Mouse (Mus musculus): ENCODE measurements at regions not wholly inside any gene's neighbourhood (a gene's known extent, or its start where the extent isn't known, plus 50 kb on each side); places are given as distances from the start of the nearest gene placed in this dataset.

DNA sequence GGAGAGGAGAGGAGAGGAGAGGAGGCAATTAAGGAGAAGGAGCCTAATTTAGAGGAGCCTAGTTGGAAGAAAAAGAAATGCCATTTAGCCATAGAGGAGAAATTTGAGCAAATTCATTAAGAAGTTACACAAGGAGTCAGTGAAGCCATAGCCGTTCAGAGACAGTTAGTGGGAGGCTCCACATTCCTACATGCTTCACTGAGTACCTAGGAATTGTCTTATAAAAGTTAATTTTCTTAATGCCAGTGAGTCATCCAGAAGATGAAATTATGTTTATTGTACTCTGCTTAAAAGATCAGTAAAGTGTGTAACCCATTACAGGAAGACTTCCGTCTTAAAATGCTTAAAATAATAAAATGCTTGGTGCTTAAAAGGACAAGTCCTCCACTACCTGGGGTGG is 1453.5 kb upstream of the Lrrc6 start:
- no peak for ATAC-seq (ENCODE audit: low FRiP score)

DNA sequence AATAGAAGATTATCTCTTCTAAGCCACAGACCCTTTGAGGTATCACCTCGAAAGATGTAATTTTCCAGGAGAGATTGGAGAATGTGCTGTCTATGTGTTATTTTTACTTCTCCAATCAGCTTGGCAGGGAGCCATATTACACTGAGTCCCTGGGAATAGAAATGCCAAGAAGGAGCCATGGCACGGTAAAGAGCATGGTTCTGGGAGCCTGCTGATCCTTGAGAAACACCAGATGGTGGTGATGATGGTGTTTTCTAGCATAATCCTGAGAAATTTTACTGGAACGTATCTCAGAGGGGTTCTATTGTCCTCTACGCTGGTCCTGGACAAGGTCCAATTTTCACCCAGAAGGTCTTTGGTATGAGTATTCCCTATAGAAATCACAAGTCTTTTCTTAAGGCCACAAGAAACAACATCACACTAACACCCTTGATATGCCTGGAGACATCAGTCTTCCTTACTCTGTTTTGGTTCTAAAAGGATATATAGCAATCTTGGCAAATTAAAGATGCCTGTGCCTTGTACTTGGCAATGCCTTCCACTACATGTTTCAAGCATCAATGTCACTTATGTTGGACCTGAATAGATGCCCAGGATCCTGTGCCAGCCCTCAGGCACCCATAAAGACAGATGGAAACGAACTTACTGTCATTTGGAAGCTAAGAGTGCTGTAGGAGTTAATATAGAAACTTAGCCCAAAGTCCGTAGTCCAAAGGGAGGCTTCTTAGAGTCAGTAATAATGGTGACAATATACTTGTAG is 1449.8 kb upstream of the Lrrc6 start:
- Histone ChIP-seq H3K9me3 (no peaks in the 10 kb centered on the region), H3K4me3 (no peak overlapping the region), H3K4me2 (no peak overlapping the region), H3K36me3 (no peaks in the 10 kb centered on the region), H3K27ac (no peak overlapping the region), H3K9ac (no peak overlapping the region), H3K4me1 (replicated peaks) (no peaks in the 10 kb centered on the region), H3K27me3 (no peaks in the 10 kb centered on the region)
- no peak for ATAC-seq (ENCODE audit: low FRiP score)
- 73% methylated on average over 6 of the region's 6 CpGs for WGBS

More for the DNA sequence above, 1453.5 kb upstream of the Lrrc6 start:
- no peak overlapping the region for H3K4me2 ChIP-seq
- 75% methylated on average over 2 of the region's 2 CpGs for WGBS
- no peaks in the 10 kb centered on the region for H3K4me1 ChIP-seq (replicated peaks)
- H3K27me3 ChIP-seq: no peaks in the 10 kb centered on the region
- no peak overlapping the region for H3K27ac ChIP-seq
- H3K36me3 ChIP-seq: no peaks in the 10 kb centered on the region
- no peak overlapping the region for H3K4me3 ChIP-seq
- H3K9ac ChIP-seq: no peak overlapping the region
- no peaks in the 10 kb centered on the region for H3K9me3 ChIP-seq

DNA sequence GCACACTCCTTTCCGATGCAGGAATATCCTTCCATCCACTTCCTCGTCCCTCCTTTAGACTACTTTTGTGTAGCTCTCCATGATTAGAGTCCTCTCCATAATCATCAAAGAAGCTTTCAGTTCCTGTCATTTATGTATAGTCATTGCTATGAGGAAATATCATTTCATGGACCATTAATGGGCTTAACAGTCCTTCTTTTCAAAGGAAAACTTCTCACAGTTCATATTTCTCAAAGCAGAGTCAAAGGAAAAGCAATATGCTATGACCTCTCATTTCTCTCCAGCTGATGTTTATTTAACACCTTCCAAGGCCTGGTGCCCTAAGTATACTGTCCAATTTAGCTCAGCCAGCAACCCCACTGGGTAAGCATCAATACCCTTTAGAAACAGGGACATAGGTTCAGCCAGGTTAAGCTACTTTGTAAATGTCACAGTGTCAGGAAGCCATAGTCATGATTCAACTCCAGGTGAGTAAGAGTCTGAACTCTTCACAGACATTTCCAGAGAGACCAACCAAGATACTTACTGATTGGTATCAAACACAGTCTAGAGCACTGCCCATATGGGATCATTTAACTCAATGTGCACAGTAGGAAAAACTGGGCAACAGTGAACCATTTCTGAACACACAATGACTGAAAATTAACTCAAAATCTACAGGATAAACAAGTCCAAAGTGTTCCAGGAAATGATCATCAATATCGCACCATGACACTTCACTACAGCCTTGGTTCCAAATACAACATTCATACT is 1443.8 kb upstream of the Lrrc6 start:
- Histone ChIP-seq H3K4me2 (no peak overlapping the region), H3K9ac (no peak overlapping the region), H3K9me3 (no peaks in the 10 kb centered on the region), H3K27ac (no peak overlapping the region), H3K27me3 (no peaks in the 10 kb centered on the region), H3K4me1 (replicated peaks) (no peaks in the 10 kb centered on the region), H3K36me3 (no peaks in the 10 kb centered on the region), H3K4me3 (no peak overlapping the region)
- ATAC-seq (ENCODE audit: low FRiP score): no peak
- WGBS: 93% methylated on average over 3 of the region's 3 CpGs

DNA sequence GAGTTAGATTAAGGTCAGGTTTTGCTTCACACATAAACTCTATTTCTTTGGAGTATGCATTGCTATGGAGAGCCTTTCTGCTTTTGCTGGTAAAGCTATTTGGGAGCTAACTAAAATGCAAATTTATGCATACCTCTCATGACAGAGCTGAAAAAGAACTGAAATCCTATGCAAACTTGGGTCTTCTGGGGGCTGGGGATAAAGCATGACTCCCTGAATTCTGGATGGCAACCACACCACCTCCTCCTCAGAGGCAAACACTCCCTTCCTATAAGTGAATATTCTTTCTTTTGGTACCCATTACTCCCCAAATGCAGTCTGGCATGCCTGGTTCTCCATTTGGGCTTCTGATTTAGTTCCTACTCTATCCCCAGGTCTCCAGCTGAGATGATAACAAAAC is 1442.3 kb upstream of the Lrrc6 start:
- Histone ChIP-seq H3K9me3 (no peaks in the 10 kb centered on the region), H3K27ac (no peak overlapping the region), H3K4me2 (no peak overlapping the region), H3K4me1 (replicated peaks) (no peaks in the 10 kb centered on the region), H3K27me3 (no peaks in the 10 kb centered on the region), H3K36me3 (no peaks in the 10 kb centered on the region), H3K4me3 (no peak overlapping the region), H3K9ac (no peak overlapping the region)
- no peak for ATAC-seq (ENCODE audit: low FRiP score)

DNA sequence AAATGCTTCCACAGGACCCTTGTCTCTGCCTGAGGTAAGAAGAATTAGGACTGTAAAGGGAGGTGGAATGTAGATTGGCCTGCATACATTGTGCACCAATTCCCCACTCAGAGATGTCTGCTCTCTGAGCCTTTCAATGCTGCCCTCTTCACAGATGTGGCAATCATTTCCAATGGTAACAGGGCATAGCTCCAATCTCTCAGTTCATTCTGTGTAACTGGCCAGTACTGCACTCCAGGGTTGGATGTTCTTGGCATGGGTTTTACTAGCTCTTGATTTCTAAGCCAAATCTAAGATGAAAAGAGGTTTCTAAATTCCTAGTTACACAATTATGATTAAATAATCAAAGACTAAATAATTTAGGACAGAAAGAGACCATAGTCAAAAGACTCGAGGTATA is 1439.8 kb upstream of the Lrrc6 start:
- Histone ChIP-seq H3K27ac (no peak overlapping the region), H3K36me3 (no peaks in the 10 kb centered on the region), H3K9me3 (no peaks in the 10 kb centered on the region), H3K9ac (no peak overlapping the region), H3K4me1 (replicated peaks) (no peaks in the 10 kb centered on the region), H3K27me3 (no peaks in the 10 kb centered on the region), H3K4me2 (no peak overlapping the region), H3K4me3 (no peak overlapping the region)
- no peak for ATAC-seq (ENCODE audit: low FRiP score)
- WGBS: 90% methylated on average over 1 of the region's 1 CpGs

DNA sequence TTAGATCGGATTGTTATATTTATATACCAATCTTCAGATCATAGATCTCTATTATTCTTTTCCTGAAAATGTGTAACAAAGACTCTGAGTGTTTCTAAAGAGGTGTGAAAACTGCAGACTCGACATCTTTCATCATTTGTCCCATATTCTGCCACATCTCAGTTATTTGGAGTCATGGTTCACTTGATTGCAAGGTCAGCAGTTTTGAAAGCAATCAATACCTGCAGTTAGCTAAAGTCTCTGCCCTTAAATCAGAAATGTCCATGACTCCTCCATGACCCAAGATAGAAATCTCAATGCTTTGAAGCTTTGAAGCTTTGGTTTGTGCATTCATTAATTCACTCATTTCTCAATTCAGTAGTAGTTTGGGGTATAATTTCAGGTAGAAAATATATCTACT is 1424.2 kb upstream of the Lrrc6 start:
- H3K9ac ChIP-seq: no peak overlapping the region
- no peak overlapping the region for H3K4me3 ChIP-seq
- H3K4me2 ChIP-seq: no peak overlapping the region
- no peak overlapping the region for H3K27ac ChIP-seq
- no peaks in the 10 kb centered on the region for H3K9me3 ChIP-seq
- no peaks in the 10 kb centered on the region for H3K27me3 ChIP-seq
- WGBS: 69% methylated on average over 2 of the region's 2 CpGs
- H3K36me3 ChIP-seq: no peaks in the 10 kb centered on the region
- H3K4me1 ChIP-seq (replicated peaks): no peaks in the 10 kb centered on the region
- ATAC-seq (ENCODE audit: low FRiP score): no peak

DNA sequence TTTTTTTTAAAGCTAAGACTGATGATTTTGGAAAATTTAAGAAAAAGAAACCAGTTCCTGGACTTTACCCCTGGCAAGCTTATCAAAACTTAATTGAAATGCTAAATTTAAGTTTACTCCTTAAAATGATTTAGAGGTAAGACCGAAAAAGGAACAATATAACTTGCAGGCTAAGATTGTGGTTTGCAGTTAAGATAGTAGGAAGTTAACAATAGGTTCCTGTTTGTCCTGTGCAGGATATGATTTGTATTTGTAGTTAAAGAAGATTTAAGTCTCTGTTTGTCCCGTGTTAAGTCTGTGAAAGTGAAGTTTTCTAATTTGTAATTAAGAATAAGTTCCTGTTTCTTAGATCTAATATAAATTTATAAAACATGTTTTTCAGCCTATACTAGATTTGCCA is 1406.3 kb upstream of the Lrrc6 start:
- Histone ChIP-seq H3K9me3 (no peaks in the 10 kb centered on the region), H3K4me3 (no peak overlapping the region), H3K4me1 (replicated peaks) (no peaks in the 10 kb centered on the region), H3K4me2 (no peak overlapping the region), H3K9ac (no peak overlapping the region), H3K27me3 (no peaks in the 10 kb centered on the region), H3K27ac (no peak overlapping the region), H3K36me3 (no peaks in the 10 kb centered on the region)
- WGBS: 90% methylated on average over 2 of the region's 2 CpGs
- no peak for ATAC-seq (ENCODE audit: low FRiP score)

DNA sequence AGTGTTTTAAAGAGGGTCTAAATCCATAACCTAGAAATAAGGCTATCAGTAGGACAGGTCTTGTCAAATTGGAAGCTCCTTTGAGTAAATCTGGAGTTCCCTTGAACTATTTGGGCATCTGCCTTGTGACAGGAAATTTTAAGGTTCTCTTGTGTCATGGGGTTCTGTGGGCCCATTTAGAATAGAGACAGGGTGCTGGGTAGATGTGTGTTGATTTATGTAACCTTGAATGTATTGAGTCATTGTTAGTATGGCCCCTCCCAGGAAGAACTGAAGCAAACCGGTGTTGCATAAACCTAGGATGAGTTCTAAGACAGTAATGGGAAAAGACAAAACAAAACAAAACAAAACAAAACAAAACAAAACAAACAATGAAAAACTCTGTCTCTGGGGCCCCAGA is 1404.6 kb upstream of the Lrrc6 start:
- ATAC-seq (ENCODE audit: low FRiP score): no peak
- 75% methylated on average over 1 of the region's 1 CpGs for WGBS
- no peaks in the 10 kb centered on the region for H3K9me3 ChIP-seq
- no peak overlapping the region for H3K27ac ChIP-seq
- H3K4me3 ChIP-seq: no peak overlapping the region
- H3K9ac ChIP-seq: no peak overlapping the region
- no peak overlapping the region for H3K4me2 ChIP-seq
- no peaks in the 10 kb centered on the region for H3K4me1 ChIP-seq (replicated peaks)
- H3K27me3 ChIP-seq: no peaks in the 10 kb centered on the region
- no peaks in the 10 kb centered on the region for H3K36me3 ChIP-seq

DNA sequence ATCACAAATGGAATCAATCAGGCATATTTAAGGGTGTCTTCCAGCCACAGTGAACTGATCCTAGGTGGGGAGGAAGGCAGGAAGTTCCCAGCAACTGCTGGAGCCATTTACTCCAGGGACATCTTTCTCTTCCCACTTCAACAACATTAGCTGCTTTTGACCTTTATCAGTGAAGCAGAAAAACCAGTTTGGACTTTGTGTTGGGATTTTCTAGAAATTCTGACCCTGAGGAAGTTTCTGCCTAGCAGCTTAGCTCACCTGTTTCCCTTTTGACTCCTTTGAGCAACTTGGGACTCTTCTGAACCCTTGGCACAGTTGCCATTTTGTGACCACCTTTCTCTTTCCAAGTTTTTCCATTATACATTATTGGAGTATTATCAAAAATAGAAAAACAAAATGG is 1403.9 kb upstream of the Lrrc6 start:
- no peaks in the 10 kb centered on the region for H3K9me3 ChIP-seq
- H3K27me3 ChIP-seq: no peaks in the 10 kb centered on the region
- H3K36me3 ChIP-seq: no peaks in the 10 kb centered on the region
- H3K27ac ChIP-seq: no peak overlapping the region
- ATAC-seq (ENCODE audit: low FRiP score): no peak
- 0 out of 2 replicates have a peak, but pooled peaks cover 3% of the 10 kb centered on the region for H3K4me1 ChIP-seq (replicated peaks)
- H3K9ac ChIP-seq: no peak overlapping the region
- no peak overlapping the region for H3K4me2 ChIP-seq
- no peak overlapping the region for H3K4me3 ChIP-seq

DNA sequence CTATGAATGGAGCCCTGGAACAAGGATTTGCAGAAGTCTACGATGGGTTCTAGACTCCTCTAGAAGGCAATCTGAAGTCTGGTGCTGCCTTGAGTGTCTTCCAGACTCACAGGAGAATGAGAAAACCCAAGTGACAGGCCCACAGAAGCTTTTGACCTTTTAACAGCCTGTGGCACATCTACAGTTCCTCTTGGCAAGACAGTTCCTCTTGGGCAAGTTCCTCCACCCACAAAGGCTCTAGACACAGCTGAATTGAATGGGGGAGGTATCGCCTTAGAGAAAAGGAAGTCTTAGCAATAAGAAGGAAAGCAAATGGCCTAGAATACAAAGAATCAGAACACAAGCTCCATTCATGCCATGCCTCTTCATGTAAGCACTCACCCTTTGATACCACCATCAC is 1402.3 kb upstream of the Lrrc6 start:
- WGBS: 94% methylated on average over 2 of the region's 2 CpGs
- no peaks in the 10 kb centered on the region for H3K36me3 ChIP-seq
- H3K9ac ChIP-seq: no peak overlapping the region
- 0 out of 2 replicates have a peak, but pooled peaks cover 11% of the 10 kb centered on the region for H3K4me1 ChIP-seq (replicated peaks)
- no peak overlapping the region for H3K4me3 ChIP-seq
- no peak overlapping the region for H3K4me2 ChIP-seq
- no peak overlapping the region for H3K27ac ChIP-seq
- no peaks in the 10 kb centered on the region for H3K9me3 ChIP-seq
- no peak for ATAC-seq (ENCODE audit: low FRiP score)
- no peaks in the 10 kb centered on the region for H3K27me3 ChIP-seq

DNA sequence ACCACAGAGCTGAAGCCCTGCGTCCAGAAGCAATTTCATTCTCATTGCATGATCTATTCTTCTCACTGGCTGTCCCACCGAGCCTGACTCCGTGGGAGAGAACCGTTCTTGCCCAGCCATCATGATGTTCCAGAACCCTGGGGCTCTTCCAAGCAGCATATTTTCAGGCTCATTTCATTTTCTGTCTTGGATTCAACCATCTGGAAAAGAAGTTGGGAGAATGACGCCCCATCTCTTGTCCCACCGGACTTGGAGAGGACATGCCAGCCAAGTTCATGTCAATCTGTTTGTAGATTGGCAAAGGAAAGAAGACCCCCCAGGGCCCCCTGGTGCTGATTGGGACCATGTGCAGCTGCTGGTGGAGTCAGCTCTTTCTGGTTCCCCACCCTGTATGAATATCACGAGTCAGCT is 1400.5 kb upstream of the Lrrc6 start:
- ATAC-seq (ENCODE audit: low FRiP score): 0 out of 2 replicates have a peak, but pooled peaks have one; percentile 38
- H3K4me1 ChIP-seq (replicated peaks): 0 out of 2 replicates have a peak, but pooled peaks cover 11% of the 10 kb centered on the region
- H3K27ac ChIP-seq: no peak overlapping the region
- no peak overlapping the region for H3K4me2 ChIP-seq
- H3K4me3 ChIP-seq: no peak overlapping the region
- no peaks in the 10 kb centered on the region for H3K9me3 ChIP-seq
- WGBS: 68% methylated on average over 7 of the region's 7 CpGs
- no peaks in the 10 kb centered on the region for H3K36me3 ChIP-seq
- H3K9ac ChIP-seq: no peak overlapping the region
- no peaks in the 10 kb centered on the region for H3K27me3 ChIP-seq

DNA sequence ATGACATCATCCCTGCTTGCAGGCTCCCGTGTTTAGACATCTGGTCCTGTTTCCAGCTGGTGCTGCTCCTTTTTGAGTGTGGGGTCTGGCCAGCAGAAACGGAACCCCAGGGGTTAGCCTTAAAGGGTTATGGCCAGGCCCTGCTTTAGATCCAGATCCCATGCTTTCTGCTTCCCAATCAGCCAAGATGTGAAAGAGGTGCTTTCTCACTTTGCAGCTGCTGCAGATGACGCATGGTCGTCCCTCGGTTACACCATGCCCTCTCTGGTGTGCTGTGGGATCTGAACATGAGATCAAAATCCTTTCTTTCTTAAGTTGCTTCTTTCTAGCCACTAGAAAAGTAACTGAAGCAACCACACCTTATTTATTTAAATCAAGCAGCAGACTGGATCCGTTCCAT is 1399.1 kb upstream of the Lrrc6 start:
- H3K27ac ChIP-seq: no peak overlapping the region
- no peak overlapping the region for H3K4me3 ChIP-seq
- no peak overlapping the region for H3K9ac ChIP-seq
- no peak overlapping the region for H3K4me2 ChIP-seq
- no peaks in the 10 kb centered on the region for H3K27me3 ChIP-seq
- H3K9me3 ChIP-seq: no peaks in the 10 kb centered on the region
- ATAC-seq (ENCODE audit: low FRiP score): no peak
- 78% methylated on average over 6 of the region's 6 CpGs for WGBS
- no peaks in the 10 kb centered on the region for H3K36me3 ChIP-seq
- 0 out of 2 replicates have a peak, but pooled peaks cover 11% of the 10 kb centered on the region for H3K4me1 ChIP-seq (replicated peaks)

DNA sequence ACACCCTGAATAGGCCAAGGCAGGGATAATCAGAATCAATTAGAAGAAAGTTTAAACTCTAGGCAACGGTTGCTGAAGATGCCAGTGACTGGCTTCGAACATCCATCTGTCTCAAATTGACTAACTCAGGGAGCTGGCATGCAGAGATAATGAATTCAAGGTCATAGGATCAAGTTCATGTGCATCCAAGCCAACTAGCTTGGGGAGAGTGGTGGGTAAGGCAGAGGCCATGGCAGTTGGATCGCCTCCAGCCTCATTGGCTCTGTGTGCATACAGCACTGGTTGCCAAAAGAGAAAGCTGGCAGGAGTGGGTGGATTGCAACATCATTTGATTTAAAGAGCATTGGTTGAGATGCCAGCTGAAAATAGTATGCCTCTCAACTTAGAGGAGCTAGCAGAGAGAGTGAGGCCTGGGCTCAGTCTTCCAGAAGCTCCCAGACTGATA is 1398.3 kb upstream of the Lrrc6 start:
- WGBS: 55% methylated on average over 3 of the region's 3 CpGs
- H3K36me3 ChIP-seq: no peaks in the 10 kb centered on the region
- no peak overlapping the region for H3K9ac ChIP-seq
- H3K27ac ChIP-seq: peak overlapping the region; percentile 12; the same call in 1 of the 2 replicates
- H3K4me2 ChIP-seq: no peak overlapping the region
- peak; percentile 93 for ATAC-seq (ENCODE audit: low FRiP score)
- H3K4me1 ChIP-seq (replicated peaks): 0 out of 2 replicates have a peak, but pooled peaks cover 11% of the 10 kb centered on the region
- no peaks in the 10 kb centered on the region for H3K9me3 ChIP-seq
- H3K27me3 ChIP-seq: no peaks in the 10 kb centered on the region
- no peak overlapping the region for H3K4me3 ChIP-seq
